Mouse (Mus musculus) G1E (cell line): ENCODE measurements around the gene Ifitm10. TPM values are rescaled to one million over a fixed set of nuclear protein-coding genes. Genes with fewer than 3 reads are reported as not detected.
"Not testable (repeated sequence)": the region's sequence is repeated elsewhere in the genome, so short reads cannot be mapped to it uniquely, and the experiment has no call there.

Experiments
- ATAC-seq: 2 replicates; pipeline ENCODE4 v1.8.0; 2016; ENCODE audit warnings: mild to moderate bottlenecking; ENCODE audit not compliant: insufficient number of reproducible peaks, poor library complexity, low FRiP score, severe bottlenecking; ENCODE audit errors: extremely low read depth
- DNase-seq: peaks from one replicate; pipeline ENCODE4 v3.0.0; 2012; ENCODE audit warnings: low spot score
- H3K27me3 ChIP-seq: 2 replicates; pipeline ENCODE4 v1.6.1; 2012; ENCODE audit warnings: mild to moderate bottlenecking, low read length, inconsistent platforms; ENCODE audit not compliant: insufficient read depth
- H3K36me3 ChIP-seq: replicated peaks from 2 replicates; pipeline ENCODE3; 2012; ENCODE audit warnings: mild to moderate bottlenecking, inconsistent platforms
- H3K4me1 ChIP-seq: 2 replicates; pipeline ENCODE4 v1.6.1; 2012; ENCODE audit warnings: low read depth, low read length, inconsistent platforms, mixed read lengths; ENCODE audit not compliant: insufficient read depth
- H3K4me3 ChIP-seq: 2 replicates; pipeline ENCODE4 v1.5.1; 2012; ENCODE audit warnings: low read depth, mild to moderate bottlenecking, inconsistent platforms, low read length, moderate library complexity, mixed read lengths
- H3K9me3 ChIP-seq: replicated peaks from 2 replicates; pipeline ENCODE4 v1.6.1; 2012; ENCODE audit warnings: inconsistent platforms
- CTCF ChIP-seq: IDR thresholded peaks from 2 replicates; pipeline ENCODE4 v1.5.1; 2012; ENCODE audit warnings: low read depth, low read length, inconsistent platforms, mixed read lengths
- GATA1 ChIP-seq: IDR thresholded peaks from 2 replicates; pipeline ENCODE4 v1.6.1; 2012; ENCODE audit warnings: borderline replicate concordance, low read length, inconsistent platforms, mixed read lengths
- GATA2 ChIP-seq: IDR thresholded peaks from 2 replicates; pipeline ENCODE4 v1.6.1; 2012; ENCODE audit warnings: low read depth, low read length, inconsistent platforms, borderline replicate concordance
- POLR2AphosphoS5 ChIP-seq: IDR thresholded peaks from 2 replicates; pipeline ENCODE4 v1.6.1; 2012; ENCODE audit warnings: low read depth, low read length, inconsistent platforms; ENCODE audit not compliant: insufficient replicate concordance
- TAL1 ChIP-seq: conservative IDR thresholded peaks from 2 replicates; pipeline ENCODE4 v1.6.1; 2012; ENCODE audit warnings: low read depth, low read length, inconsistent platforms, mixed read lengths
- polyA plus RNA-seq: library from polyadenylated mRNA; stranded (reverse); fragments of >175 nt; gene quantifications from 2 replicates; pipeline ENCODE4 v1.2.3, GENCODE M21; 2012
- total RNA-seq, 2 experiments: library from RNA; stranded (forward) in 1 of 2; stranded (reverse) in 1 of 2; fragments of 200-1000 nt in 1 of 2; fragments of >200 nt in 1 of 2; fragmentation: Nextera tagmentation in 1 of 2; gene quantifications; 2 replicates each; pipeline ENCODE4 v1.2.3; 2014 to 2017

The Ifitm10 gene
- total and polyA plus RNA-seq, 3 experiments: 0.33 to 0.93 TPM; not detected in 1

DNA sequence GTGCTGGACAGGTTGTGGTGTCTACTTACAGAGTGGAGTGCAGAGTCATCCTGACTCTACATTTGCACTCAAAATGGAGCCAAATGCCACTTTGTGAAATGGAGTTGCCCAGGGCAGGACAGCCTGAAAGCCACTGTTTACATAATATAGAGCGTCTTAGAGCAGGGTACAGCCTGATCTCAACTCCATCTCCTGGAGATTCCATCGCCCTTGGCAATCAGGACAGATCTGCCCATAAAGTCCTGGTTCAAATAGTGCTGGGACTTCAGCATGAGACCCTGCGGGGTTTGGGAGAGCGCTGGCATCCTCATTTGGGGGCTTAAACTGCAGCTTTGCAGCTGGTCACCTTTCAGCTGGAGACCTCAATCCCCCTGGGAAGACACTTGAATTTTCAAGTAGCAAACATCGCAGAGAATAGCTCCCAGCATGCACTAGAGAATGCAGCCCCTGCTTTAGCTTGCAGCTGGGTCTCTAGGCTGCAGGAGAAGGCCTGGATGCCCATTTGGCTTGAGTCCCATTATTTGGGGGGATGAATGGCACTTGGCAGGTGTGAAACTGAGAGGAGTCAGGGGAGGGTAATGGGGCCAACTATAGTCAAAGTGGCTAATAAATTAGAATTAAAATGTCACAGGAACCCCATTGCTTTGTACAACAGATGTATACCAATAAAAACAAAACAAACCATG lies 58.8 kb downstream of the Ifitm10 start:
- no peak for ATAC-seq
- no peak for DNase-seq
- TF ChIP-seq TAL1 (no peak), GATA2 (no peak), CTCF (no peak), GATA1 (no peak), POLR2AphosphoS5 (no peak)
- Histone ChIP-seq H3K36me3 (no peaks in the 10 kb centered on the region), H3K4me3 (no peak overlapping the region), H3K4me1 (peaks cover 5% of the 10 kb centered on the region), H3K9me3 (no peaks in the 10 kb centered on the region), H3K27me3 (peaks cover 9% of the 10 kb centered on the region)

DNA sequence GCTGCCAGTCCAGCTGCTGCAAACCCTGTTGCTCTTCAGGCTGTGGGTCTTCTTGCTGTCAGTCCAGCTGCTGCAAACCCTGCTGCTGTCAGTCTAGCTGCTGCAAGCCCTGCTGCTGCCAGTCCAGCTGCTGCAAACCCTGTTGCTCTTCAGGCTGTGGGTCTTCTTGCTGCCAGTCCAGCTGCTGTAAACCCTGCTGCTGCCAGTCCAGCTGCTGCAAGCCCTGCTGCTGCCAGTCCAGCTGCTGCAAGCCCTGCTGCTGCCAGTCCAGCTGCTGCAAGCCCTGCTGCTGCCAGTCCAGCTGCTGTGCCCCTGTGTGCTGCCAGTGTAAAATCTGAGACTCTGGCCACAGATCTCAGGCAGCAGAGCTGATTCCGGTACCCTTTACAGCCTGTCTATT lies 69.6 kb downstream of the Ifitm10 start:
- not testable (repeated sequence) for H3K36me3 ChIP-seq, H3K9me3 ChIP-seq, H3K4me3 ChIP-seq, H3K4me1 ChIP-seq, ATAC-seq, DNase-seq
- H3K27me3 ChIP-seq: peaks cover 12% of the 10 kb centered on the region; the same call in 1 of the 2 replicates

DNA sequence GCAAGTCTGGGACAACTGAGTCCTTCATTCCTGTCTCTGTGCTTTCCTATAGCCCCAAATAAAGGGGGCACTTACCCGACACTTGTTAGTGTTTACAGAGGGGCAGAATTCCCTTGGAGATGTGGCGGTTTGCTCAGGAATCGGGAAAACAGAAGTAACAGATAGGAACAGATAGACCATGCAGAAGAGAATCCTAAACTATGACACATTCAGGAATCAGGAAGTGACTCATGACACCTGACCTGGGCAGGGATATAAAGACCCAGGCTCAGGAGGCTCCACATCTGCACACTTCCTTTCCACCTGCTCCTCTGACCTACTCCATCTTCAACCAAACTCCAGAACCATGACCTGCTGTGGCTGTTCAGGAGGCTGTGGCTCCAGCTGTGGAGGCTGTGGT lies 70.3 kb downstream of the Ifitm10 start, which contains the start of gene Krtap5-4:
Krtap5-4 (plus strand) TSS at position 301 of the 400 bp plus-strand sequence.
- H3K4me1 ChIP-seq: no peaks in the 10 kb centered on the region
- no peaks in the 10 kb centered on the region for H3K9me3 ChIP-seq
- no peak for TF ChIP-seq TAL1
- TF ChIP-seq POLR2AphosphoS5: no peak
- no peak for TF ChIP-seq CTCF
- TF ChIP-seq GATA1: no peak
- TF ChIP-seq GATA2: no peak
- DNase-seq (no peak), ATAC-seq (no peak)
- H3K4me3 ChIP-seq: no peak within 1 kb of the TSS
- no peaks in the 10 kb centered on the region for H3K36me3 ChIP-seq
- peaks cover 12% of the 10 kb centered on the region; the same call in 1 of the 2 replicates for H3K27me3 ChIP-seq

DNA sequence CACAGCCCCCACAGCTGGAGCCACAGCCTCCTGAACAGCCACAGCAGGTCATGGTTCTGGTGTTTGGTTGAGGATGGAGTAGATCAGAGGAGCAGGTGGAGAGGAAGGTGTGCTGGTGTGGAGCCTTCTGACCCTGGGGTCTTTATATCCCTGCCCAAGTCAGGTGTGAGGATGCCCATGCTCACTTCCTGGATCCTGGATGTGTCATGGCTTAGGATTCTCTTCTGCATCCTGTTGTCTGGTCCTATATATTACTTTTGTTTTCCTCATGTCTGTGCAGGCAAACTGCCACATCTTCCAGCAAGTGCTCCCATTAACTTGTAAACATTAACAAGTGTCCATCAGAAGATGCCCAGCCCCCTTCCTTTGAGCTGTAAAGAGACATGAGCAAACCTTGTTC lies 76.5 kb downstream of the Ifitm10 start, which contains the start of gene Krtap5-1:
Krtap5-1 (minus strand) TSS at position 101 of the 400 bp plus-strand sequence.
- not testable (repeated sequence) for ATAC-seq, H3K9me3 ChIP-seq, H3K36me3 ChIP-seq, H3K4me1 ChIP-seq, DNase-seq, H3K27me3 ChIP-seq, H3K4me3 ChIP-seq

DNA sequence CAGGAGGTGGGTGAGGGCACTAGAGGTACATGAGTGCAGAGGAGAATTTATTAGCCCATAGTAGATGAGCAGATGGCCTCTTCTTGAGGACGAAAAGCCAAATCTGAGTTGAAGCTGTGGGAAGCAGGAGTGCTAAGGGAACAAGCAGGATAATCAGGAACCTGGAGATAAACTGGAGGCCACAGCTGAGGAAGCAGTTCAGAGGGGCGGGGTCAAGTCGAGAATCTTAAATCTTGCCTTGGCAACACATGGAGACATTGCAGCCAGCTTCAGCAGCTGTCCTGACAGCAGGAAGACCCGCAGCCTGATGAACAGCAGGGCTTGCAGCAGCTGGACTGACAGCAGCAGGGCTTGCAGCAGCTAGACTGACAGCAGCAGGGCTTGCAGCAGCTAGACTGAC lies 77.4 kb downstream of the Ifitm10 start:
- H3K27me3 ChIP-seq, H3K4me1 ChIP-seq, DNase-seq, ATAC-seq, H3K4me3 ChIP-seq, H3K9me3 ChIP-seq, H3K36me3 ChIP-seq: not testable (repeated sequence)

DNA sequence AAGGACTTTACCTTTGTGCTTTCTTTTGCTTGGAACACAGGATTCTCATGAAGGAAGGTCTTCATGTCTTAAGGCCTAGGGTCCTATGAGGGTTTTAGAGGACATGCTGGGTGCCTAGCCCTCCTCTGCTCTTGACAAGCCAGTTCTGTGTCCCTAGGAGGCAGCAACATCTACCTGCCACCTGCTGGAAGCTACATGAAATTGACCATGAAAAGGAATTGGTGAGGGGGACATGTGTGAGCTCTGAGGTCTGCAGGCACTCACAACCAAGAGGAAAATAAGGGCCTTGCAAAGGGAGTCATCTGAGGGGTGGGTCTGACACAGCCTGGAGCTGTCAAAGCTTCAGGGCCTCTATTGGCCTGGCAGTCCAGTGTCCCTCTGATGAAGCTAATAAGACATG lies 78.1 kb downstream of the Ifitm10 start:
- Histone ChIP-seq H3K27me3 (peaks cover 2% of the 10 kb centered on the region; the same call in 1 of the 2 replicates), H3K9me3 (no peaks in the 10 kb centered on the region), H3K36me3 (no peaks in the 10 kb centered on the region), H3K4me1 (no peaks in the 10 kb centered on the region), H3K4me3 (no peak overlapping the region)
- ATAC-seq (no peak), DNase-seq (no peak)
- TF ChIP-seq CTCF (no peak), TAL1 (no peak), GATA1 (no peak), POLR2AphosphoS5 (no peak), GATA2 (no peak)

DNA sequence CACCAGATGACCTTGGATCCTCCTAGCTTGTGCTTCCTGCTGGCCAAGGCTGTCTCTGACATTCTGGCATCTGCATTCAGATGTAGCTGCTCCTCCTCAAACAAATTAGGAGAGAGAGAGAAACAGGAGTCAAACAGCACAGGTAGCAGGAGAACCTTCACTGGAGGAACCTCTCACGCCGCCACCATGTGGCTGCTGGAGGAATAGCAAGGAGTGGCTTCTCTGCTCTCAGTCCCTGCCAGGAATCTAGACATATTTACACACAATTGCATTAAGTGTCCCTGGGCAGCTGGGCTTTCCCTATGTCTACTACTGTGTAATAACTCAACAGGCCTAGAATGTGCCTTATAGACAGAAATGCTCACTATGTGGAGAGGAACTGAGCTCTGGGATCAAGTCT lies 79.7 kb downstream of the Ifitm10 start:
- not testable (repeated sequence) for ATAC-seq, H3K36me3 ChIP-seq, H3K4me1 ChIP-seq, H3K4me3 ChIP-seq, DNase-seq, H3K9me3 ChIP-seq, H3K27me3 ChIP-seq
- peak; percentile 75 for TF ChIP-seq CTCF

DNA sequence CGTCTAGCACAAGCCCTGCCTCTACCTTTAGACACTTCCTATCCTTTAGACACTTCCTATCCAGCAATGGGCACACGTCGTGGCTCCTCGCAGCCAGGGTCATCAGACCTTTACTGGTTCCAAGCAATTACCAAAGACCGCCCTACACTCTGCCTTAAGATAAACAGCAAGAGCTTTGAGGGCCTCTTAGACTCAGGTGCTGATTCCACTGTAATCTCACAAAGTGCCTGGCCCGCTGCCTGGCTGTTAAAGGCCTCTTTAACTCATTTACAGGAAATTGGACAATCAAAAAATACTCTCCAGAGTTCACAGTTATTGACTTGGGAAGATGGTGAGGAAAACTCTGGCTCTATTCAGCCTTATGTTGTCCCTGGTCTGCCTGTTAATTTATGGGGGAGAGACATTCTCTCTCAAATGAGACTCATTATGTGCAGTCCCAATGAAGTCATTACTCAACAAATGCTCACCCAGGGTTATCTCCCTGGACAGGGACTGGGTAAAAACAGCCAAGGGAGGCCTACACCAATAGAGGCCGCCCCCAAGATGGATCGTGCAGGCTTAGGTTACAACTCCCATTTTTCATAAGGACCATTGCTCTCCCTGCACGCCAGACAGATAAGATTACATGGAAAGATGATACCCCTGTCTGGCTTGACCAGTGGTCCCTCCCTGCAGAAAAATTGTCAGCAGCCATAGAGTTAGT lies 87.5 kb downstream of the Ifitm10 start:
- H3K4me3 ChIP-seq, ATAC-seq, H3K36me3 ChIP-seq, DNase-seq, H3K4me1 ChIP-seq, H3K9me3 ChIP-seq: not testable (repeated sequence)
- H3K27me3 ChIP-seq: peaks cover 30% of the 10 kb centered on the region
